Mouse (Mus musculus) olfactory bulb, adult 2 months (tissue): Measurements from ENCODE around the gene Rasal2.

Experiments
- CTCF ChIP-seq: fragments of 200-500 bp; IDR thresholded peaks from 2 replicates; pipeline ENCODE4 v1.5.1; 2012; ENCODE audit warnings: low read depth, mild to moderate bottlenecking, low read length, moderate library complexity; ENCODE audit not compliant: insufficient read depth
- POLR2A ChIP-seq: fragments of 200-500 bp; IDR thresholded peaks from 2 replicates; pipeline ENCODE4 v1.6.1; 2012; ENCODE audit warnings: mild to moderate bottlenecking, low read depth, low read length, moderate library complexity; ENCODE audit not compliant: insufficient read depth

- no peak for TF ChIP-seq CTCF
- no peak for TF ChIP-seq POLR2A
Measured at GRCm38 (mm10) chr1:157144621-157145020, 267.8 kb downstream of the Rasal2 start.
